Mouse (Mus musculus) CH12.LX (cell line): ENCODE results near the gene Ilvbl.

Experiments used
- CTCF ChIP-seq, 2 experiments: IDR thresholded peaks in 1 of 2; conservative IDR thresholded peaks in 1 of 2; 2 replicates each; pipeline ENCODE4 v1.5.1; 2011 to 2012; ENCODE audit warnings: low read depth in 2 of 2, low read length in 2 of 2, improper control_type of control experiment in 1 of 2, inconsistent platforms in 1 of 2, mild to moderate bottlenecking in 1 of 2, moderate library complexity in 1 of 2
- ELF1 ChIP-seq: IDR thresholded peaks from 2 replicates; pipeline ENCODE4 v1.6.1; 2014; ENCODE audit warnings: low read depth, mild to moderate bottlenecking, inconsistent platforms, low read length, improper control_type of control experiment
- EP300 ChIP-seq: IDR thresholded peaks from 2 replicates; pipeline ENCODE4 v1.6.1; 2011; ENCODE audit warnings: low read length, improper control_type of control experiment
- ETS1 ChIP-seq: conservative IDR thresholded peaks from 2 replicates; pipeline ENCODE4 v1.6.1; 2012; ENCODE audit warnings: low read depth, mild to moderate bottlenecking, inconsistent platforms, low read length, improper control_type of control experiment, moderate library complexity
- IRF4 ChIP-seq: IDR thresholded peaks from 2 replicates; pipeline ENCODE4 v1.6.1; 2014; ENCODE audit warnings: low read depth, mild to moderate bottlenecking, inconsistent platforms, low read length, improper control_type of control experiment
- MAZ ChIP-seq: IDR thresholded peaks from 2 replicates; pipeline ENCODE4 v1.6.1; 2012; ENCODE audit warnings: low read depth, mild to moderate bottlenecking, inconsistent platforms, low read length, improper control_type of control experiment, moderate library complexity
- MXI1 ChIP-seq: IDR thresholded peaks from 2 replicates; pipeline ENCODE4 v1.6.1; 2011; ENCODE audit warnings: mild to moderate bottlenecking, low read depth, low read length, improper control_type of control experiment
- POLR2A ChIP-seq: IDR thresholded peaks from 2 replicates; pipeline ENCODE4 v1.6.1; 2011; ENCODE audit warnings: low read depth, mild to moderate bottlenecking, improper control_type of control experiment, low read length
- TCF12 ChIP-seq: IDR thresholded peaks from 2 replicates; pipeline ENCODE4 v1.6.1; 2014; ENCODE audit warnings: low read depth, mild to moderate bottlenecking, inconsistent platforms, low read length, improper control_type of control experiment
- USF1 ChIP-seq: IDR thresholded peaks from 2 replicates; pipeline ENCODE4 v1.6.1; 2014; ENCODE audit warnings: low read depth, mild to moderate bottlenecking, inconsistent platforms, low read length, improper control_type of control experiment
- ZC3H11A ChIP-seq: IDR thresholded peaks from 2 replicates; pipeline ENCODE4 v1.6.1; 2012; ENCODE audit warnings: low read depth, mild to moderate bottlenecking, inconsistent platforms, low read length, improper control_type of control experiment
- ZNF384 ChIP-seq: IDR thresholded peaks from 2 replicates; pipeline ENCODE4 v1.6.1; 2012; ENCODE audit warnings: low read depth, low read length, improper control_type of control experiment, inconsistent platforms

GRCm38 (mm10) chr10:78594157-78594556, 20.0 kb downstream of the Ilvbl start:
- TF ChIP-seq EP300 (no peak), ETS1 (no peak), IRF4 (no peak), CTCF (conservative IDR thresholded peaks at IDR 0.05 in 1 of 2, IDR thresholded peaks at IDR 0.05 in 1 of 2; ENCODE audit: low read depth in 2 of 2, low read length in 2 of 2) (no peak), MXI1 (no peak), ELF1 (no peak), MAZ (no peak), ZC3H11A (no peak), POLR2A (no peak), ZNF384 (no peak), TCF12 (no peak), USF1 (no peak)
